Mouse (Mus musculus) kidney, adult 2 months (tissue): ENCODE data around the gene Lpcat4. TPM values are rescaled to one million over a fixed set of nuclear protein-coding genes. Genes with fewer than 3 reads are reported as not detected.

Source experiments
- DNase-seq: peaks from one replicate; pipeline ENCODE4 v3.0.0; 2021
- H3K27ac ChIP-seq: fragments of 200-500 bp; 2 replicates; pipeline ENCODE4 v1.5.1; 2012; ENCODE audit warnings: low read depth, low read length, control low read depth, inconsistent platforms; ENCODE audit not compliant: insufficient read depth
- H3K27me3 ChIP-seq: fragments of 200-500 bp; replicated peaks from 2 replicates; pipeline ENCODE4 v1.6.1; 2012; ENCODE audit warnings: mild to moderate bottlenecking, moderate library complexity, low read length, inconsistent platforms; ENCODE audit not compliant: control insufficient read depth, insufficient read depth
- H3K36me3 ChIP-seq: fragments of 200-500 bp; 2 replicates; pipeline ENCODE4 v1.6.1; 2012; ENCODE audit warnings: mild to moderate bottlenecking, moderate library complexity, low read length, inconsistent platforms; ENCODE audit not compliant: control insufficient read depth, insufficient read depth
- H3K4me1 ChIP-seq: fragments of 200-500 bp; 2 replicates; pipeline ENCODE4 v1.6.1; 2011; ENCODE audit warnings: low read length; ENCODE audit not compliant: control insufficient read depth, insufficient read depth
- H3K4me3 ChIP-seq: fragments of 200-500 bp; 2 replicates; pipeline ENCODE4 v1.5.1; 2011; ENCODE audit warnings: mild to moderate bottlenecking, low read depth, low read length, control low read depth; ENCODE audit not compliant: insufficient read depth
- CTCF ChIP-seq: fragments of 200-500 bp; conservative IDR thresholded peaks from 2 replicates; pipeline ENCODE4 v1.5.1; 2011; ENCODE audit warnings: low read depth, mild to moderate bottlenecking, control low read depth, low read length, moderate library complexity, mixed read lengths; ENCODE audit not compliant: insufficient read depth, insufficient read length
- POLR2A ChIP-seq: fragments of 200-500 bp; IDR thresholded peaks from one replicate; pipeline ENCODE4 v1.6.1; 2011; ENCODE audit warnings: low read depth, low read length, control low read depth
- WGBS: fragments of 180-500 bp; shearing (Covaris S2); methylation state at CpG from one replicate; pipeline ENCODE4 v1.1.7; 2018; 5-methylcytosine and 5-hydroxymethylcytosine counted together
- polyA plus RNA-seq: library from polyadenylated mRNA; depleted of rRNA; stranded (reverse); fragments of >200 nt; gene quantifications from 2 replicates; pipeline ENCODE4 v1.2.3, GENCODE M21; 2012; rRNA removed

Gene Lpcat4
- 22.5 and 22.6 TPM in 2 replicates for polyA plus RNA-seq

DNA sequence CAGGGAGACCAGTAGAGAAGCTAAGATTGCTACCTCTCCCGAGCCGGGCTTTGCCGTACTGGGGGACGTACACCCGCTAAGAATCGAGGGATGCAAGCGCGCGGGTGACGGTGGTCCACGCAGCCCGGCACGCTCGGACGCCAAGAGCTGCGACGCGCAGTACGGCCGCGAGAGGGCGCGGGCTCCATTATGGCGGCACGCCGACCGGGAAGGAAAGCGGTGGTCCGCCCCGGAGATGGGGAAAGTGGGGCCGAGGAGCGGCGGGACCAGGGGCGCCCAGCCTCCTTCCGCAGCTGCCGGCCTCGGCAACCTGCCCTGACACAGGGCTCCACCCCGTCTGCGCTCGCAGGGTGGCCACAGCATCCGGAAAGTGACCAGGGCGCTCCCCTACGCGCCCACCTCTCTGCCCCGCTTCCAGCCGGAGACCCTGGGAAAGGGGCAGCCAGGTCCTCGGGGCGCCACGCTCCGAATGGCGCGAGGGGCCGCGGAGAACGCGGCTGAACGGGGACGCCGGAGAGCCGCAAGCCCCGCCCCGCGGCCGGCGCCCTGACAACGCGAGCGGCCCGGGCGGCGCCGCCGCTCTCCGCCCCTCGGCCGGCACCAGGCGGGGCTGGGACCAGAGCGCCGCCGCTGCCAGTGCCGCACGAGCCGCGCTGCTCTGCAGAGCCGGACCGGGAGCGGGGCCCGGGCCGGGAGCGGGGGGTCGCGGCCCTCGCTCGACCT, at the start of gene Lpcat4:
Lpcat4 (plus strand) TSS at position 257 of the 723 bp plus-strand sequence.
- no peaks in the 10 kb centered on the region for H3K27me3 ChIP-seq
- no peak for TF ChIP-seq POLR2A
- TF ChIP-seq CTCF = peak; percentile 73
- WGBS = under 1% methylated on average over 94 of the region's 94 CpGs
- H3K36me3 ChIP-seq = no peaks in the 10 kb centered on the region
- no peaks in the 10 kb centered on the region for H3K4me1 ChIP-seq
- peak within 1 kb of the TSS; percentile 81 for H3K27ac ChIP-seq
- DNase-seq = peak; percentile 86
- peak within 1 kb of the TSS; percentile 81 for H3K4me3 ChIP-seq

DNA sequence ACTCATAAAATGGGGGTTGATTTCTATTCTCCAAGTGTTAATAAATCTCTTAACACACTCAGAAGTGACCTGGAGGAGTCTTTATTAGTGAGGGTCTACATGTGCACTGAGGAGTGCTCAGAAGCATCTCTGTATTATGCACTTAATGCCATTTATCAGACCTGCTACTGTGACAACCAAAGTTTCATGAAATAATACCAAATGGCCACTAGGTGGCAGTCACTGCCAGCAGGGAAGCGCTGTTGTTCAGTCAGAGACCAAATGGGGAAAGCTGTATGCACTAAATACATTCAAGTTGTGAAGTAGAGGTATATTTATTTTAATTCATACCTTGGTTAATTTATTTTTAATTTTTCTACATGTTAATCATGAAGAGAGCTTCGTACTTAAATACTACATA, 42.4 kb upstream of the Lpcat4 start:
- 0% methylated on average over 2 of the region's 2 CpGs for WGBS
- H3K4me1 ChIP-seq = no peaks in the 10 kb centered on the region
- H3K27me3 ChIP-seq = no peaks in the 10 kb centered on the region
- no peak overlapping the region for H3K27ac ChIP-seq
- H3K36me3 ChIP-seq = no peaks in the 10 kb centered on the region
- no peak for TF ChIP-seq POLR2A
- TF ChIP-seq CTCF = peak; percentile 91
- DNase-seq = peak; percentile 62
- H3K4me3 ChIP-seq = no peak overlapping the region

DNA sequence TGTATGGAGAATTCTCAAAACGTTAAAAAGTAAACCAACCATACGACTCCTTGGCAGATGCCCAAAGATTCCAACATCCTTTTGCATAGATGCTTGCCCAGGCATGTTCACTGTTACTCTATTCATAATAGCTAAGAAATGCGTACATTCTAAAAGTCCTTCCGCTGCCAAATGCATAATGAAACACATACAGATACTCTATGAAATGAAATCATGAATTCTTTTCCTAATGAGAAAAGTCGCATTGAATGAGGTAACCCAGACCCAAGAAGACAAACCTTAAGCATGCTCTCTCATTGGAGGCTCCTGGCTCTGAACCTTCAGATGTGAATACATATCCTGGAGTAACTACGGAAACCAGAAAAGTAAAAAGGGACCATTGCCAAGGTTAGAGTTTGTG, 36.2 kb upstream of the Lpcat4 start:
- 31% methylated on average over 6 of the region's 6 CpGs for WGBS
- H3K27me3 ChIP-seq = no peaks in the 10 kb centered on the region
- H3K27ac ChIP-seq = no peak overlapping the region
- H3K4me3 ChIP-seq = no peak overlapping the region
- peak; percentile 32 for DNase-seq
- TF ChIP-seq CTCF = no peak
- no peak for TF ChIP-seq POLR2A
- H3K36me3 ChIP-seq = no peaks in the 10 kb centered on the region
- H3K4me1 ChIP-seq = no peaks in the 10 kb centered on the region; the same call in 1 of the 2 replicates

DNA sequence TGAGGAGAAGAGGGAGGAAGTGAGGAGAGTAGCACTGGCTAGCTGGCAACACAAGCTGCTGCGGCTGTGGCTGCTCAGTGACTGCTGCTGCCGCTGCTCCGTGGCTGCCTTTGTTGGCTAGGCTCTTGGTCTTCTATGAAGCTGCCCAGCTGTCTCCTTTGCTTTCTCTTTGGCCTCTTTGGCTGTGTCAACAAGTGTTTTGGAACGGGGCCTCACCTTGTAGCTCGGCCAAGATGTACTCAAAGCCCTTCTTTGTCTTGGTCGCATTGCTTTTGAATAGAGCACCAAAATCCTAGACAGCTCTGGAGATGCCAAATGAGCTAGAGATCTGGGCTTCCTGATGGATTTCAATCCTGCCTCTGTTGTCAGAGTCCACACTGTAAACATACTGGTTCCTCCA, 29.1 kb upstream of the Lpcat4 start:
- H3K27ac ChIP-seq = no peak overlapping the region
- DNase-seq = no peak
- no peak overlapping the region for H3K4me3 ChIP-seq
- WGBS = 72% methylated on average over 6 of the region's 6 CpGs
- no peak for TF ChIP-seq POLR2A
- no peak for TF ChIP-seq CTCF
- no peaks in the 10 kb centered on the region for H3K4me1 ChIP-seq
- no peaks in the 10 kb centered on the region for H3K36me3 ChIP-seq
- H3K27me3 ChIP-seq = no peaks in the 10 kb centered on the region; the same call in 1 of the 2 replicates

DNA sequence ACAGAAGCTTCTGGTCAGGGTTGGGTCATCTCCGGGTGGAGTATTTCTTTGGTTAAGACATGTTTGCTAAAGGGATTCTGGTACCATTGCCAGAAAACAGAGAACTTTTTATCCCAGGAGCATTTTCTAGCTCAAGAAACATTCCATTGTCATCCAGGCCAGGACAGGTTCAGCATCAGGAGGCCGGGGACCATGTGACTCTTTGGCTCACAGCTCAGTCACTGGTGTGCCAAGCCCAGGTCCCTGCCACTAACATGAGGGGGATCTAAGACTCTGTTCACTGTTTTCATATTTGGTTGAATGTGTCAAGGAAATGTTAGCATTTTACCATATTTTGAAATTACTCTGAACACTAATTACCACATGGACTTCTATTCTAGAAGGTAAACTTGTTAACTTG, 28.6 kb upstream of the Lpcat4 start:
- WGBS = 87% methylated on average over 2 of the region's 2 CpGs
- Histone ChIP-seq H3K27ac (no peak overlapping the region), H3K4me3 (no peak overlapping the region), H3K27me3 (no peaks in the 10 kb centered on the region; the same call in 1 of the 2 replicates), H3K4me1 (no peaks in the 10 kb centered on the region), H3K36me3 (no peaks in the 10 kb centered on the region)
- no peak for DNase-seq
- no peak for TF ChIP-seq CTCF
- TF ChIP-seq POLR2A = no peak

DNA sequence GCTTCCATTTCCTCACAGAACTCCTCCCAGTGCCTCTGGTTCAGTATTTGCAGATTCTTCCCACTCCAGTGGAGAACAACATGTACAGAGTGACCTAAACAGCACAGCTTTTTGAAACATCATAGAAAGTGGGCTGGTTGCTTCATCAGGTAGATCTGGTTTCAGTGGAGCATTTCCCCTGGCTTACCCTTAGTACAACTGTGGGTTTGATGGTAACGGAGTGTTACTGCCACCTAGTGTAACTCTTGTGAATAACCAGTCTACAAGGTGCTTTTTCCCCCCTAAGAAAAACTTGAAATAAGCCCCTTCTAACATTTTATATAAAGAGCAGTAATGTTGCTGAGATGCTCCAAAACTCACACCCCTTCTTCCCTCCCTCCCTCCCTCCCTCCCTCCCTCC, 23.3 kb upstream of the Lpcat4 start:
- 5% methylated on average over 1 of the region's 1 CpGs for WGBS

DNA sequence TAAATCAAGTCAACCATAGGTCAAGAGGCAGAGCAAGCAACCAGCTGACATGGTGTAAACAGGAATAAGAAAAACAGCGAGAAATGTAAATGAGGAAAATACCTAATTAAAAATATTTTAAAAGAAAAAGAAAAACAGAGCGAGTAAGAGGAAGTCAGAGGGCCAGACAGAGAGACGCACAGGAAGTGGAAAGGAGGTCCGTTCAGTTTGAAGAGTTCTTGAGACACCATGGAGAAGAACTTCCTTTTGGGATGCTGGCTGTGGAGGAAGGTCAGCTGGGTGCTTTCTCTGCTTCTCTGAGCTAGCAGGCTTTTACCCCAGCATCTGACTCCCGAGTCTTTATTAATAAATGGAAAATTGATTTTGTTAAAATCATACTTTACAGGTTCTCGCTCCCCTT, 21.7 kb upstream of the Lpcat4 start:
- H3K27ac ChIP-seq = no peak overlapping the region
- H3K36me3 ChIP-seq = no peaks in the 10 kb centered on the region
- DNase-seq = no peak
- no peaks in the 10 kb centered on the region for H3K4me1 ChIP-seq
- H3K27me3 ChIP-seq = no peaks in the 10 kb centered on the region; the same call in 1 of the 2 replicates
- TF ChIP-seq CTCF (no peak), POLR2A (no peak)
- 73% methylated on average over 6 of the region's 6 CpGs for WGBS
- no peak overlapping the region for H3K4me3 ChIP-seq

More for the DNA sequence above, 23.3 kb upstream of the Lpcat4 start:
- Histone ChIP-seq H3K4me3 (no peak overlapping the region), H3K27me3 (no peaks in the 10 kb centered on the region; the same call in 1 of the 2 replicates), H3K4me1 (no peaks in the 10 kb centered on the region), H3K36me3 (no peaks in the 10 kb centered on the region), H3K27ac (no peak overlapping the region)
- TF ChIP-seq CTCF (peak; percentile 37; the same call in 1 of the 2 replicates), POLR2A (no peak)
- peak; percentile 31 for DNase-seq
